Mouse (Mus musculus): ENCODE data around the gene Arhgef3.

- TF ChIP-seq CTCF (IDR thresholded peaks at IDR 0.05), result no peak
- no peak for TF ChIP-seq EP300 (IDR thresholded peaks at IDR 0.05)
Measured at GRCm38 (mm10) chr14:27155088-27155487, 40.4 kb downstream of the Arhgef3 start.

All from lung, postnatal 0 days (tissue).